Mouse (Mus musculus) A20 (cell line): Measurements from ENCODE around the gene Pex7.

Experiments
- DNase-seq: peaks from one replicate; pipeline ENCODE4 v3.0.0-alpha.2; 2011; ENCODE audit warnings: low read depth, low spot score

Pex7 gene

GRCm38 (mm10) chr10:19804763-19805162, 102.7 kb downstream of the Pex7 start:
- DNase-seq, result no peak
